Mouse (Mus musculus): ENCODE results near the gene Irf2bp1. TPM values are rescaled to one million over a fixed set of nuclear protein-coding genes. Genes with fewer than 3 reads are reported as not detected.

The Irf2bp1 gene
- polyA plus RNA-seq, 1 experiment from 2014 or later = 23.5 TPM

DNA sequence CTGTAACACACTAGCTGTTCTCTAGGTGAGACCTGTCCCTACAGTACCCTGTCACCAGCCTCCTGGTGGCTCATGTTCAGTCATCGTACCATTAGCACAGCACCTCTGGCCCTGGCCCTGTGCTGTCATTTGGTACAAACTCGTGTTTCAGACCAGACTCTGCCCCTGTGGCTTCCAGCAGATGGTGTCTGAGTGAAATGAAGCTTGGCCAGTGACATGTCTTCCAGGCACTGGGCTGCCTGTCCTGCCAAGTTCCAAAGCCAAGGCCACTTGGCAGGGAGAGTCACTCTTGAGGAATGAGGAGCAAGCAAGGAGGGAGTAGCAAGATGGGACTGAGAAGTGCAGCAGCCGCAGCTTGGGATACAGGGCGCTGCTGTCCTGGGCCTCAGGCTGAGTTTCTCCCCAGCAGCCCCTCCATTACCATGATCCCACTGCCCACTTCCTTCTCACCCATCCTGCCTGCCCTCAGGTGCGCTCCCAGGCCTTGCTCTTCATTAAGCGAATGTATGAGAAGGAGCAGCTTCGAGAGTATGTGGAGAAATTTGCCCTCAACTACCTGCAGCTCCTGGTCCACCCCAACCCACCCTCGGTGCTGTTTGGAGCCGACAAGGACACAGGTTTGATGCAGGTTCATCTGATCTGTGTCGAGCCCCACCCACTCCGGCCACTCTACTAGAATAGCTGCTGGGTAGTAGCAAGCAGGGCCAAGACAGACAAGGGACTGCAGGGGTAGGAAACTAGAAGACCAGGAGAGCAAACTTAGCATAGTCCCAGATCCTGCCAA is 42.6 kb downstream of the Irf2bp1 start:
- no peak for ATAC-seq (ENCODE audit: low FRiP score, low TSS enrichment)
- Histone ChIP-seq H3K9me3 (ENCODE audit: low read length) (no peaks in the 10 kb centered on the region), H3K4me3 (ENCODE audit: low read length) (no peak overlapping the region), H3K36me3 (ENCODE audit: insufficient read depth, low read length) (peaks cover 89% of the 10 kb centered on the region), H3K4me1 (ENCODE audit: insufficient read depth, low read length) (no peaks in the 10 kb centered on the region), H3K9ac (replicated peaks; ENCODE audit: low read length) (no peak overlapping the region), H3K27me3 (ENCODE audit: insufficient read depth, low read length) (no peaks in the 10 kb centered on the region), H3K27ac (ENCODE audit: low read length) (no peak overlapping the region), H3K4me2 (replicated peaks; ENCODE audit: low read depth, low read length) (no peak overlapping the region)
- 92% methylated on average over 11 of the region's 11 CpGs for WGBS

DNA sequence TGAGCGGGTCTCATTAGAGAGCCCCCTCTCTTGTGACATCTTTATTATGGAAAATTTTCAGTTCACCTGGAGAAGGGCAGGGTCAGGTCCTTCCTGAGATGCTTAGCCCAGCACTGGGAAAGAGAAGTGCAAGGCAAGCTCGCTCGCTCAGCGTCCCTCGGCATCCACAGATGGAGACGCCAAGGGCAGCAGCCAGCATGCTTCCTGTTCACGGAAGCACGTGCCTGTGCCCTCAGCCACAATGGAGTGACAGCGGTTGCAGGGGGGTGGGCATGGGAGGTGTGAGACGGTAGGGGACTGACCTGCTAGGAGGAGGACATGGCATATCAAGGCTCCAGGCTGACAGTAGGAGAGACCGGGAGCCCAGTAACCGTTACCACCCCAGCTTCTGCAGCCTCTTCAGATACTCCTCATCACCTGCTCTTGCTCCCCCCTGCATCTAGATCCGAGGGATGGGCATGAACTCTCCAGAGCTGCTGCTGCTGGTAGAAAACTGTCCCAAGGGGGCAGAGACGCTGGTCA is 44.2 kb downstream of the Irf2bp1 start:
- no peak overlapping the region for H3K27ac ChIP-seq (ENCODE audit: low read length)
- WGBS = 90% methylated on average over 14 of the region's 14 CpGs
- no peak overlapping the region for H3K4me3 ChIP-seq (ENCODE audit: low read length)
- no peak overlapping the region for H3K4me2 ChIP-seq (replicated peaks; ENCODE audit: low read depth, low read length)
- ATAC-seq (ENCODE audit: low FRiP score, low TSS enrichment) = no peak
- H3K27me3 ChIP-seq (ENCODE audit: insufficient read depth, low read length) = no peaks in the 10 kb centered on the region
- H3K36me3 ChIP-seq (ENCODE audit: insufficient read depth, low read length) = peaks cover 86% of the 10 kb centered on the region
- no peaks in the 10 kb centered on the region for H3K9me3 ChIP-seq (ENCODE audit: low read length)
- no peak overlapping the region for H3K9ac ChIP-seq (replicated peaks; ENCODE audit: low read length)
- no peaks in the 10 kb centered on the region for H3K4me1 ChIP-seq (ENCODE audit: insufficient read depth, low read length)

DNA sequence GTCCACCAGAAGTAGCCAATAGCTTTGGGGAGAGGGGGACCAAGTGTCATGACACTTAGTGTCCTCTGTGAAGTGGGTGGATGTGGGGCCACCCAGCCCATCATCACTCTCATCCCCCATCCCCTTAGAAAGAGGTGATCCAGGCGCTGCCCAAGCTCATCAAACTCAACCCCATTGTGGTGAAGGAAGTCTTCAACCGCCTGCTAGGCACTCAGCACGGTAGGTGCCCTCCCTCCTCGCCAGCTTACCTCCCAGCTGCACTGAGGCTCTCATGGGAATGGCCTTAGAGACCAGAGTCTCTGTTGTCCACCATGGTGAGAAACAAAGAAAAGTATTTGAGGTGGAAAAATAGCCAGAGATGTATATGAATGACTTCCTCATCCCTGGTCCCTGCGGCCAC is 45.4 kb downstream of the Irf2bp1 start:
- peaks cover 83% of the 10 kb centered on the region for H3K36me3 ChIP-seq (ENCODE audit: insufficient read depth, low read length)
- no peak overlapping the region for H3K4me3 ChIP-seq (ENCODE audit: low read length)
- H3K9ac ChIP-seq (replicated peaks; ENCODE audit: low read length) = no peak overlapping the region
- H3K4me2 ChIP-seq (replicated peaks; ENCODE audit: low read depth, low read length) = no peak overlapping the region
- H3K4me1 ChIP-seq (ENCODE audit: insufficient read depth, low read length) = 0 out of 2 replicates have a peak, but pooled peaks cover 2% of the 10 kb centered on the region
- no peaks in the 10 kb centered on the region for H3K9me3 ChIP-seq (ENCODE audit: low read length)
- ATAC-seq (ENCODE audit: low FRiP score, low TSS enrichment) = no peak
- H3K27ac ChIP-seq (ENCODE audit: low read length) = no peak overlapping the region
- WGBS = 91% methylated on average over 5 of the region's 5 CpGs
- no peaks in the 10 kb centered on the region for H3K27me3 ChIP-seq (ENCODE audit: insufficient read depth, low read length)

DNA sequence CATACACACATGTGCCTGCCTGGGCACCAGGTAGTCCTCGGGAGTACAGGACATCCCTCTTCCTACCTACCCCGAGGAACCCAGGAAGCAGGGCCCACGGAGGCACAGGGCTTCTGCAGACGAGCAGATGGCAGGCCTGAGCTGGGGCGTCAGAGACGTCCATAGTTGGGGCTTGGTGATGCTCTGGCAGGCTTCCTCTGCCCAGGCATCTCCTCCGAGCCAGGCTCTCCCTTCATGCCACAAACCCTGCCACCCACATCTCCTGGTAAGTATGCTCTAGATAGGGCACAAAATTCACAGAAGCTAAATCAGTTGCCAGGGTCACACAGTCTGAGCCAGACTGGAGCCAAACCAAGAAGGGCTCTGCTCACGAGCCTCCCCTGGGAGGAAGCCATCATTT is 46.3 kb downstream of the Irf2bp1 start:
- Histone ChIP-seq H3K9ac (replicated peaks; ENCODE audit: low read length) (no peak overlapping the region), H3K9me3 (ENCODE audit: low read length) (no peaks in the 10 kb centered on the region), H3K27me3 (ENCODE audit: insufficient read depth, low read length) (no peaks in the 10 kb centered on the region), H3K4me1 (ENCODE audit: insufficient read depth, low read length) (0 out of 2 replicates have a peak, but pooled peaks cover 2% of the 10 kb centered on the region), H3K4me3 (ENCODE audit: low read length) (no peak overlapping the region), H3K27ac (ENCODE audit: low read length) (no peak overlapping the region), H3K4me2 (replicated peaks; ENCODE audit: low read depth, low read length) (no peak overlapping the region), H3K36me3 (ENCODE audit: insufficient read depth, low read length) (peaks cover 75% of the 10 kb centered on the region)
- ATAC-seq (ENCODE audit: low FRiP score, low TSS enrichment) = no peak
- WGBS = 83% methylated on average over 8 of the region's 8 CpGs

DNA sequence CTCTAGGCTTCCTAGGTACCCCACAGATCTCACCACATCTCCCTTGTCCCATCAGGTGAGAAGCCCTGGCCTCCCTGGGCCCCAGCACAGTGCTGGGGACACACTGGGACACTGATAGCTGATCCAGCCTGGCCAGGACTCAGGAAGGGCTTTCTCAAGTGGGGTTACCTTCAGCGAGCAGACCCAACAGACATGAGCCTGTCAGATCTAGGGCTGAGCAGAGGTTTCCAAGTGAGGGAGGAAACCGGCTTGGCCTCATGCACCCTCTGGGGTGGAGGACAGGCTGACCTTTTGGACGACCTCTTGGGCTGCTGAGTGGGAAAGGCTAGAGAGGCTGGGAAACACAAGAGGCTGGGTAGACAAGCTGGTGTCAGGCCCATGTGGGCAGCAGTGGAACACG is 47.3 kb downstream of the Irf2bp1 start:
- Histone ChIP-seq H3K4me1 (ENCODE audit: insufficient read depth, low read length) (0 out of 2 replicates have a peak, but pooled peaks cover 2% of the 10 kb centered on the region), H3K27me3 (ENCODE audit: insufficient read depth, low read length) (no peaks in the 10 kb centered on the region), H3K9me3 (ENCODE audit: low read length) (no peaks in the 10 kb centered on the region), H3K27ac (ENCODE audit: low read length) (no peak overlapping the region), H3K36me3 (ENCODE audit: insufficient read depth, low read length) (peaks cover 65% of the 10 kb centered on the region), H3K9ac (replicated peaks; ENCODE audit: low read length) (no peak overlapping the region), H3K4me3 (ENCODE audit: low read length) (no peak overlapping the region), H3K4me2 (replicated peaks; ENCODE audit: low read depth, low read length) (no peak overlapping the region)
- ATAC-seq (ENCODE audit: low FRiP score, low TSS enrichment) = no peak
- 63% methylated on average over 4 of the region's 4 CpGs for WGBS

DNA sequence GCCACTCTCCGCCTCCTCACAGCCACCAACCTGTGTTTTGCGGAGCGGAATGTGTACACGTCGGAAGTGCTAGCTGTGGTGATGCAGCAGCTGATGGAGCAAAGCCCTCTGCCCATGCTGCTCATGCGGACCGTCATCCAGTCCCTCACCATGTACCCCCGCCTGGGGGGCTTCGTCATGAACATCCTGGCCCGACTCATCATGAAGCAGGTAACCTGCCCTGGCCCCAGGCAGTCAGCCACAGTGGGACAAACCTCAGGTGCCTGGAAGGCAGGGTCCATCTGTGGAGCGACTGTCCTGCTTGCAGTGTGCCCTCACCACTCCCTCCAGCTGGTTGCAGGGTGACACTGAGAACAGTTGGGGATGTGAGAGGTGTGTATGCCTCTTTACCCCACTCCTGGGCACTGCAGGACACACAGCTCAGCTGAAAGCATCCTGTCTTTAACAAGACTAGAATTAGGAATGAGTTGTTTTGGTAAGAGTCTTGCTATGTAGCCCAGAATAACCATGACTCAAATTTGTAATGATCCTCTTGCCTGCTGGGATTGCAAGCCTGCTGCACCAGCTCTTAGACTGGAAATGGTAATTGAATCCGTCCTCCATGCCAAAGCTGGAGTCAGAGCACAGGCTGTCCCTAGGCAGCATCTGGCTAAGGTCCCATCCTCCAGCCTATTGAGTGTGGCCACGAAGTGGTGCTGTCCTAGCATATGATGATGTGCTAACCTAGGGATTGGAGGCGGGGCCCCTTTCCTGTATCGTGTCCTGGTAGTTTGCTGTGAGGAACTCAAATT is 48.7 kb downstream of the Irf2bp1 start:
- 88% methylated on average over 15 of the region's 15 CpGs for WGBS
- H3K36me3 ChIP-seq (ENCODE audit: insufficient read depth, low read length) = peaks cover 53% of the 10 kb centered on the region

DNA sequence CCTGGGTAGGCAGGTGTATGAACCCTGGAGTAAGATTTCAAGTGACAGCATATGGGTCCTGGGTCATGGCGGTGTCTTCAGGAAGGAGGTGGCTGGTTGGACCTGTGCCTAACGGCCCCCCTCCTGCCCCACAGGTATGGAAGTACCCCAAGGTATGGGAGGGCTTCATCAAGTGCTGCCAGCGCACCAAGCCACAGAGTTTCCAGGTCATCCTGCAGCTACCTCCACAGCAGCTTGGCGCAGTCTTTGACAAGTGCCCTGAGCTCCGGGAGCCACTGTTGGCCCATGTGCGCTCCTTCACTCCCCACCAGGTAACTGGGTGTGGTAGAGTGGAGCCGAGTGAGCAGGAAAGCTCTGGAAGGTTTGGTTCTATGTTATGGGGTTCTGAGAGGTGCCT is 49.3 kb downstream of the Irf2bp1 start:
- WGBS = 90% methylated on average over 7 of the region's 7 CpGs
- Histone ChIP-seq H3K9me3 (ENCODE audit: low read length) (no peaks in the 10 kb centered on the region), H3K27me3 (ENCODE audit: insufficient read depth, low read length) (no peaks in the 10 kb centered on the region), H3K9ac (replicated peaks; ENCODE audit: low read length) (no peak overlapping the region), H3K4me2 (replicated peaks; ENCODE audit: low read depth, low read length) (no peak overlapping the region), H3K27ac (ENCODE audit: low read length) (no peak overlapping the region), H3K36me3 (ENCODE audit: insufficient read depth, low read length) (peaks cover 47% of the 10 kb centered on the region), H3K4me3 (ENCODE audit: low read length) (no peak overlapping the region), H3K4me1 (ENCODE audit: insufficient read depth, low read length) (0 out of 2 replicates have a peak, but pooled peaks cover 2% of the 10 kb centered on the region)
- ATAC-seq (ENCODE audit: low FRiP score, low TSS enrichment) = no peak

More for the DNA sequence above, 48.7 kb downstream of the Irf2bp1 start:
- H3K27me3 ChIP-seq (ENCODE audit: insufficient read depth, low read length) = no peaks in the 10 kb centered on the region
- no peak overlapping the region for H3K27ac ChIP-seq (ENCODE audit: low read length)
- no peak overlapping the region for H3K4me3 ChIP-seq (ENCODE audit: low read length)
- no peak for ATAC-seq (ENCODE audit: low FRiP score, low TSS enrichment)
- H3K9ac ChIP-seq (replicated peaks; ENCODE audit: low read length) = no peak overlapping the region
- 0 out of 2 replicates have a peak, but pooled peaks cover 2% of the 10 kb centered on the region for H3K4me1 ChIP-seq (ENCODE audit: insufficient read depth, low read length)
- no peak overlapping the region for H3K4me2 ChIP-seq (replicated peaks; ENCODE audit: low read depth, low read length)
- no peaks in the 10 kb centered on the region for H3K9me3 ChIP-seq (ENCODE audit: low read length)

DNA sequence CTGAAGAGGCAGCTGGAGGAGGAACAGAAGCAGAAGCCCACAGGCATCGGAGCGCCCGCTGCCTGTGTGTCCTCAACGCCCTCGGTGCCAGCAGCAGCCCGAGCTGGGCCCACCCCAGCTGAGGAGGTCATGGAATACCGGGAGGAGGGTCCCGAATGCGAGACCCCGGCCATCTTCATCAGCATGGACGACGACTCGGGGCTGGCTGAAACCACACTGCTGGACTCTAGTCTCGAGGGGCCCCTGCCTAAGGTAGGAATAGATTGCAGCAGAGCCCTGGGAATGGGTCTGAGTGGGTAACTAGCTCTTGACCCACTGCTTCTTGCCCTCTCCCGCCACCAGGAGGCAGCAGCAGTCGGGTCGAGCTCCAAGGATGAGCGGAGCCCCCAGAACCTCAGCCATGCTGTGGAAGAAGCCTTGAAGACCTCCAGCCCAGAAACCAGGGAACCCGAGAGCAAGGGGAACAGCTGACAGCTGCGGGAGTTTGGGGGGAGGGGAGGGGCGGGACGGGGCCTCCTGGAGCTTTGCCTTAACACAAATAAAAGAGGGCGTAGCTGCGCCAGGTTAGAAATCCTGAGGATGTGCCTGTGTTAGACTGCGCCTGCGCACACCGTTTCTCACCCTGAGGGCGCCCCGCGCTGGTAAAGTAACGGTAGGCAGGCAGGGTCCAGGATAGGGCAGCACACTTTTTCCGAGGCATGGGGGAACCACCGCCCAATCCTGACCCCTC is 50.4 kb downstream of the Irf2bp1 start, which contains the start of gene Rsph6a:
Gene Rsph6a, plus strand, starts transcription at position 644 of the 730 bp plus-strand sequence.
- no peaks in the 10 kb centered on the region for H3K27me3 ChIP-seq (ENCODE audit: insufficient read depth, low read length)
- WGBS = 25% methylated on average over 33 of the region's 33 CpGs
- H3K4me2 ChIP-seq (replicated peaks; ENCODE audit: low read depth, low read length) = peak within 1 kb of the TSS; percentile 42
- H3K27ac ChIP-seq (ENCODE audit: low read length) = no peak within 1 kb of the TSS
- no peaks in the 10 kb centered on the region for H3K9me3 ChIP-seq (ENCODE audit: low read length)
- H3K4me1 ChIP-seq (ENCODE audit: insufficient read depth, low read length) = 0 out of 2 replicates have a peak, but pooled peaks cover 2% of the 10 kb centered on the region
- H3K36me3 ChIP-seq (ENCODE audit: insufficient read depth, low read length) = peaks cover 38% of the 10 kb centered on the region
- 0 out of 2 replicates have a peak, but pooled peaks have one; percentile 57 for ATAC-seq (ENCODE audit: low FRiP score, low TSS enrichment)
- H3K4me3 ChIP-seq (ENCODE audit: low read length) = peak within 1 kb of the TSS; percentile 17; the same call in 1 of the 2 replicates
- no peak within 1 kb of the TSS for H3K9ac ChIP-seq (replicated peaks; ENCODE audit: low read length)

DNA sequence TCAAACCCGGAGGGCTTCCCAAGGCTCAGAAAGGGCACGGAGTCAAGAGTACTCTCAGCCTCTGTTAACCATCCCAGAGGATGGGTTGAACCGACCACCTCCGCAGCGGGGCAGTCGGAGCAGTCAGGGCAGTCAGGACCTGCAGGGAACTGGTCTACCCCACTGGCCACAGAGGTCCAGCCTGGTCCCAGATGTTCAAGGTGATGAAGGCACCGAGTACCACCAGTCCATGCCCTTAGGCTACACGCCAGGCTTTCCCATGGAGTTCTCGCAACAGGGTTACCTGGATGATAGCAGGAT is 50.9 kb downstream of the Irf2bp1 start:
- Histone ChIP-seq H3K9ac (replicated peaks; ENCODE audit: low read length) (no peak overlapping the region), H3K27ac (ENCODE audit: low read length) (no peak overlapping the region), H3K27me3 (ENCODE audit: insufficient read depth, low read length) (no peaks in the 10 kb centered on the region), H3K36me3 (ENCODE audit: insufficient read depth, low read length) (peaks cover 33% of the 10 kb centered on the region), H3K4me2 (replicated peaks; ENCODE audit: low read depth, low read length) (peak overlapping the region; percentile 42), H3K9me3 (ENCODE audit: low read length) (no peaks in the 10 kb centered on the region), H3K4me3 (ENCODE audit: low read length) (no peak overlapping the region), H3K4me1 (ENCODE audit: insufficient read depth, low read length) (0 out of 2 replicates have a peak, but pooled peaks cover 2% of the 10 kb centered on the region)
- 0 out of 2 replicates have a peak, but pooled peaks have one; percentile 9 for ATAC-seq (ENCODE audit: low FRiP score, low TSS enrichment)
- WGBS = 63% methylated on average over 9 of the region's 9 CpGs

Data from kidney, embryonic 16.5 days (tissue).